Mouse (Mus musculus): ENCODE measurements at regions not wholly inside any gene's neighbourhood (a gene's known extent, or its start where the extent isn't known, plus 50 kb on each side); places are given as distances from the start of the nearest gene placed in this dataset.

- Histone ChIP-seq H3K4me1 (ENCODE audit: control insufficient read depth, insufficient read depth, low read length) (no peaks in the 10 kb centered on the region), H3K27ac (ENCODE audit: low read depth, low read length) (no peak overlapping the region), H3K9ac (ENCODE audit: low read length) (no peak overlapping the region), H3K4me2 (ENCODE audit: low read length) (no peak overlapping the region), H3K36me3 (ENCODE audit: control insufficient read depth, insufficient read depth, low read length) (no peaks in the 10 kb centered on the region), H3K4me3 (ENCODE audit: low read depth, low read length) (no peak overlapping the region), H3K27me3 (replicated peaks; ENCODE audit: control insufficient read depth, insufficient read depth, low read length) (no peaks in the 10 kb centered on the region), H3K9me3 (replicated peaks; ENCODE audit: control insufficient read depth, low read length) (no peaks in the 10 kb centered on the region)
- 67% methylated on average over 3 of the region's 3 CpGs for WGBS
- no peak for ATAC-seq
- DNase-seq (ENCODE audit: low spot score), result peak; percentile 9
Measured at GRCm38 (mm10) chr14:71692752-71693437, 798.7 kb downstream of the Gm9195 start.

- DNase-seq (ENCODE audit: low spot score), result peak; percentile 36
- ATAC-seq, result no peak
- no peak overlapping the region for H3K4me2 ChIP-seq (ENCODE audit: low read length)
- H3K36me3 ChIP-seq (ENCODE audit: control insufficient read depth, insufficient read depth, low read length), result no peaks in the 10 kb centered on the region
- no peak overlapping the region for H3K4me3 ChIP-seq (ENCODE audit: low read depth, low read length)
- no peak overlapping the region for H3K27ac ChIP-seq (ENCODE audit: low read depth, low read length)
- H3K4me1 ChIP-seq (ENCODE audit: control insufficient read depth, insufficient read depth, low read length), result peaks cover 6% of the 10 kb centered on the region
- H3K9me3 ChIP-seq (replicated peaks; ENCODE audit: control insufficient read depth, low read length), result no peaks in the 10 kb centered on the region
- 36% methylated on average over 4 of the region's 4 CpGs for whole genome bisulfite sequencing
- H3K9ac ChIP-seq (ENCODE audit: low read length), result no peak overlapping the region
- no peaks in the 10 kb centered on the region for H3K27me3 ChIP-seq (replicated peaks; ENCODE audit: control insufficient read depth, insufficient read depth, low read length)
Measured at GRCm38 (mm10) chr14:71674564-71674963, 817.1 kb downstream of the Gm9195 start.

- H3K27me3 ChIP-seq (replicated peaks; ENCODE audit: control insufficient read depth, insufficient read depth, low read length), result no peaks in the 10 kb centered on the region
- ATAC-seq, result 0 out of 2 replicates have a peak, but pooled peaks have one; percentile 44
- no peak overlapping the region for H3K27ac ChIP-seq (ENCODE audit: low read depth, low read length)
- no peaks in the 10 kb centered on the region for H3K9me3 ChIP-seq (replicated peaks; ENCODE audit: control insufficient read depth, low read length)
- no peak overlapping the region for H3K9ac ChIP-seq (ENCODE audit: low read length)
- DNase-seq (ENCODE audit: low spot score), result peak; percentile 57
- peaks cover 6% of the 10 kb centered on the region for H3K4me1 ChIP-seq (ENCODE audit: control insufficient read depth, insufficient read depth, low read length)
- no peak overlapping the region for H3K4me2 ChIP-seq (ENCODE audit: low read length)
- no peak overlapping the region for H3K4me3 ChIP-seq (ENCODE audit: low read depth, low read length)
- WGBS, result 58% methylated on average over 2 of the region's 2 CpGs
- no peaks in the 10 kb centered on the region for H3K36me3 ChIP-seq (ENCODE audit: control insufficient read depth, insufficient read depth, low read length)
Measured at GRCm38 (mm10) chr14:71673837-71674236, 817.8 kb downstream of the Gm9195 start.

GRCm38 (mm10) chr14:71672481-71672880 is 819.2 kb downstream of the Gm9195 start:
- no peaks in the 10 kb centered on the region for H3K9me3 ChIP-seq (replicated peaks; ENCODE audit: control insufficient read depth, low read length)

GRCm38 (mm10) chr14:71671994-71672393 is 819.6 kb downstream of the Gm9195 start:
- no peak overlapping the region for H3K27ac ChIP-seq (ENCODE audit: low read depth, low read length)
- H3K9me3 ChIP-seq (replicated peaks; ENCODE audit: control insufficient read depth, low read length), result no peaks in the 10 kb centered on the region
- H3K4me3 ChIP-seq (ENCODE audit: low read depth, low read length), result no peak overlapping the region
- no peaks in the 10 kb centered on the region for H3K27me3 ChIP-seq (replicated peaks; ENCODE audit: control insufficient read depth, insufficient read depth, low read length)
- peaks cover 6% of the 10 kb centered on the region for H3K4me1 ChIP-seq (ENCODE audit: control insufficient read depth, insufficient read depth, low read length)
- no peaks in the 10 kb centered on the region for H3K36me3 ChIP-seq (ENCODE audit: control insufficient read depth, insufficient read depth, low read length)
- WGBS, result 61% methylated on average over 2 of the region's 2 CpGs
- no peak overlapping the region for H3K4me2 ChIP-seq (ENCODE audit: low read length)
- ATAC-seq (no peak), DNase-seq (ENCODE audit: low spot score) (no peak)
- no peak overlapping the region for H3K9ac ChIP-seq (ENCODE audit: low read length)

More at GRCm38 (mm10) chr14:71672481-71672880, 819.2 kb downstream of the Gm9195 start:
- no peak for ATAC-seq
- Histone ChIP-seq H3K4me2 (ENCODE audit: low read length) (no peak overlapping the region), H3K4me3 (ENCODE audit: low read depth, low read length) (no peak overlapping the region), H3K27ac (ENCODE audit: low read depth, low read length) (no peak overlapping the region), H3K27me3 (replicated peaks; ENCODE audit: control insufficient read depth, insufficient read depth, low read length) (no peaks in the 10 kb centered on the region), H3K4me1 (ENCODE audit: control insufficient read depth, insufficient read depth, low read length) (peaks cover 6% of the 10 kb centered on the region), H3K36me3 (ENCODE audit: control insufficient read depth, insufficient read depth, low read length) (no peaks in the 10 kb centered on the region), H3K9ac (ENCODE audit: low read length) (no peak overlapping the region)
- WGBS, result 74% methylated on average over 1 of the region's 1 CpGs
- DNase-seq (ENCODE audit: low spot score), result no peak

GRCm38 (mm10) chr14:71670435-71670834 is 821.2 kb downstream of the Gm9195 start:
- Histone ChIP-seq H3K27ac (ENCODE audit: low read depth, low read length) (no peak overlapping the region), H3K4me2 (ENCODE audit: low read length) (no peak overlapping the region), H3K4me3 (ENCODE audit: low read depth, low read length) (no peak overlapping the region), H3K9ac (ENCODE audit: low read length) (no peak overlapping the region), H3K36me3 (ENCODE audit: control insufficient read depth, insufficient read depth, low read length) (no peaks in the 10 kb centered on the region), H3K4me1 (ENCODE audit: control insufficient read depth, insufficient read depth, low read length) (peaks cover 6% of the 10 kb centered on the region), H3K9me3 (replicated peaks; ENCODE audit: control insufficient read depth, low read length) (no peaks in the 10 kb centered on the region), H3K27me3 (replicated peaks; ENCODE audit: control insufficient read depth, insufficient read depth, low read length) (no peaks in the 10 kb centered on the region)
- DNase-seq (ENCODE audit: low spot score) (peak; percentile 55), ATAC-seq (peak; percentile 75)
- WGBS, result 21% methylated on average over 1 of the region's 1 CpGs

- H3K4me1 ChIP-seq (ENCODE audit: control insufficient read depth, insufficient read depth, low read length), result no peaks in the 10 kb centered on the region
- 84% methylated on average over 1 of the region's 1 CpGs for WGBS
- no peak for ATAC-seq
- H3K4me2 ChIP-seq (ENCODE audit: low read length), result no peak overlapping the region
- H3K4me3 ChIP-seq (ENCODE audit: low read depth, low read length), result no peak overlapping the region
- no peak overlapping the region for H3K27ac ChIP-seq (ENCODE audit: low read depth, low read length)
- no peak overlapping the region for H3K9ac ChIP-seq (ENCODE audit: low read length)
- H3K36me3 ChIP-seq (ENCODE audit: control insufficient read depth, insufficient read depth, low read length), result no peaks in the 10 kb centered on the region
- no peaks in the 10 kb centered on the region for H3K9me3 ChIP-seq (replicated peaks; ENCODE audit: control insufficient read depth, low read length)
- no peaks in the 10 kb centered on the region for H3K27me3 ChIP-seq (replicated peaks; ENCODE audit: control insufficient read depth, insufficient read depth, low read length)
- no peak for DNase-seq (ENCODE audit: low spot score)
Measured at GRCm38 (mm10) chr14:71666656-71667055, 825.0 kb downstream of the Gm9195 start.

GRCm38 (mm10) chr14:71660166-71660565 is 831.5 kb downstream of the Gm9195 start:
- 78% methylated on average over 2 of the region's 2 CpGs for WGBS
- ATAC-seq (no peak), DNase-seq (ENCODE audit: low spot score) (no peak)

GRCm38 (mm10) chr14:71654785-71655627 is 836.6 kb downstream of the Gm9195 start:
- H3K27ac ChIP-seq (ENCODE audit: low read depth, low read length), result no peak overlapping the region
- no peaks in the 10 kb centered on the region for H3K27me3 ChIP-seq (replicated peaks; ENCODE audit: control insufficient read depth, insufficient read depth, low read length)
- no peak overlapping the region for H3K4me3 ChIP-seq (ENCODE audit: low read depth, low read length)
- DNase-seq (ENCODE audit: low spot score) (no peak), ATAC-seq (no peak)
- WGBS, result 80% methylated on average over 3 of the region's 3 CpGs
- H3K36me3 ChIP-seq (ENCODE audit: control insufficient read depth, insufficient read depth, low read length), result no peaks in the 10 kb centered on the region
- H3K9ac ChIP-seq (ENCODE audit: low read length), result no peak overlapping the region
- no peak overlapping the region for H3K4me2 ChIP-seq (ENCODE audit: low read length)
- no peaks in the 10 kb centered on the region for H3K4me1 ChIP-seq (ENCODE audit: control insufficient read depth, insufficient read depth, low read length)
- H3K9me3 ChIP-seq (replicated peaks; ENCODE audit: control insufficient read depth, low read length), result no peaks in the 10 kb centered on the region

More at GRCm38 (mm10) chr14:71660166-71660565, 831.5 kb downstream of the Gm9195 start:
- Histone ChIP-seq H3K27me3 (replicated peaks; ENCODE audit: control insufficient read depth, insufficient read depth, low read length) (no peaks in the 10 kb centered on the region), H3K9me3 (replicated peaks; ENCODE audit: control insufficient read depth, low read length) (no peaks in the 10 kb centered on the region), H3K4me3 (ENCODE audit: low read depth, low read length) (no peak overlapping the region), H3K4me1 (ENCODE audit: control insufficient read depth, insufficient read depth, low read length) (no peaks in the 10 kb centered on the region), H3K36me3 (ENCODE audit: control insufficient read depth, insufficient read depth, low read length) (no peaks in the 10 kb centered on the region), H3K27ac (ENCODE audit: low read depth, low read length) (no peak overlapping the region), H3K4me2 (ENCODE audit: low read length) (no peak overlapping the region), H3K9ac (ENCODE audit: low read length) (no peak overlapping the region)

Data from forebrain, embryonic 14.5 days (tissue).